Mouse (Mus musculus) liver (tissue): Measurements from ENCODE around the gene Pbx3.

Source experiments
- DNase-seq: peaks from one replicate; pipeline ENCODE4 v3.0.0-alpha.2; 2020; ENCODE audit warnings: mixed read lengths

Pbx3 gene

GRCm38 (mm10) chr2:34284239-34284638, 88.7 kb downstream of the Pbx3 start:
- DNase-seq, result no peak

GRCm38 (mm10) chr2:34280996-34281395, 91.9 kb downstream of the Pbx3 start:
- no peak for DNase-seq

GRCm38 (mm10) chr2:34279726-34280125, 93.2 kb downstream of the Pbx3 start:
- DNase-seq, result no peak

- no peak for DNase-seq
Observed at GRCm38 (mm10) chr2:34275630-34276193, 97.2 kb downstream of the Pbx3 start.

GRCm38 (mm10) chr2:34262046-34262445, 110.9 kb downstream of the Pbx3 start:
- DNase-seq, result no peak

- no peak for DNase-seq
Observed at GRCm38 (mm10) chr2:34260653-34261076, 112.3 kb downstream of the Pbx3 start.

- DNase-seq, result no peak
Observed at GRCm38 (mm10) chr2:34258256-34258655, 114.7 kb downstream of the Pbx3 start.

- DNase-seq, result no peak
Observed at GRCm38 (mm10) chr2:34257611-34258010, 115.3 kb downstream of the Pbx3 start.

GRCm38 (mm10) chr2:34256000-34256553, 116.9 kb downstream of the Pbx3 start:
- DNase-seq, result no peak

GRCm38 (mm10) chr2:34253627-34254026, 119.3 kb downstream of the Pbx3 start:
- no peak for DNase-seq

GRCm38 (mm10) chr2:34253111-34253510, 119.8 kb downstream of the Pbx3 start:
- DNase-seq, result no peak

GRCm38 (mm10) chr2:34252286-34252685, 120.7 kb downstream of the Pbx3 start:
- no peak for DNase-seq

GRCm38 (mm10) chr2:34249961-34250658, 122.8 kb downstream of the Pbx3 start:
- peak; percentile 7 for DNase-seq

- peak; percentile 62 for DNase-seq
Observed at GRCm38 (mm10) chr2:34249141-34249960, 123.6 kb downstream of the Pbx3 start.

- no peak for DNase-seq
Observed at GRCm38 (mm10) chr2:34240885-34241284, 132.1 kb downstream of the Pbx3 start.

- DNase-seq, result no peak
Observed at GRCm38 (mm10) chr2:34239315-34239858, 133.6 kb downstream of the Pbx3 start.

- DNase-seq, result no peak
Observed at GRCm38 (mm10) chr2:34235467-34236075, 137.4 kb downstream of the Pbx3 start.

- no peak for DNase-seq
Observed at GRCm38 (mm10) chr2:34234274-34234673, 138.7 kb downstream of the Pbx3 start.

- DNase-seq, result no peak
Observed at GRCm38 (mm10) chr2:34233271-34233670, 139.7 kb downstream of the Pbx3 start.

- DNase-seq, result no peak
Observed at GRCm38 (mm10) chr2:34227688-34228087, 145.3 kb downstream of the Pbx3 start.

- DNase-seq, result no peak
Observed at GRCm38 (mm10) chr2:34225470-34225869, 147.5 kb downstream of the Pbx3 start.

GRCm38 (mm10) chr2:34221477-34221876, 151.5 kb downstream of the Pbx3 start:
- no peak for DNase-seq

GRCm38 (mm10) chr2:34219150-34219549, 153.8 kb downstream of the Pbx3 start:
- no peak for DNase-seq
